Comparison of ENCODE assay signal across 25 mouse cellular contexts in the genomic region with DNA sequence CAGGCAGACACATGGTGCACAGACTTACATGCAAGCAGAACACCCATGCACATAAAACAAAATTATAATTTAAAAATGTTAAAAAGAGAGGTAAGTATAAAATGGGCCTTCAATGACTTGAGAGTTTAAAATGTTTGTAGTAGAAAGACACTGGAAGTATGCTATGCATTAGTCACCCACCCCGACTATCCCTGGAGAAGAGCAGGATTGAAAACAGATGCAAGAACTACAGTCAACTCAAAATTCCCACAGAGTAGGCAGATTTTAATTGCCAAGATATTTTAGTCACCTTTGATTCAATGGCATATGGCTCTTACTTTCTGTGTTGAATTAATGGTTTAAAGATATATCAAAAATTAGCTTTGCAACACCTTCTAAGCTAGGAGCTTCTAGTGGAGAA. TPM values are rescaled to one million over a fixed set of nuclear protein-coding genes. Genes with fewer than 3 reads are reported as not detected.
"Had no signal": no experiment of that assay in that cellular context is flagged by ENCODE, and none has a peak within 500 bp of the region (broad histone marks: within the 10 kb centered on the region; RNA-seq: fewer than 3 reads in every experiment).

No protein-coding gene starts in this region.

- DNase-seq: gastrocnemius, postnatal 25 days; heart, adult 18-20 months; heart, postnatal 10 days; heart, postnatal 4 days; kidney, adult 18-20 months; kidney, adult 9 months; kidney, postnatal 14 days; kidney, postnatal 36 days; layer of hippocampus, adult 9-11 months; layer of hippocampus, postnatal 36 days; left cerebral cortex, postnatal 4 days had no signal

- H3K4me3 ChIP-seq: heart, embryonic 10.5 days; heart, embryonic 12.5 days; hindbrain, embryonic 10.5 days; hindbrain, embryonic 12.5 days; intestine, embryonic 15.5 days; kidney, embryonic 15.5 days; limb, embryonic 13.5 days; limb, embryonic 15.5 days; liver, embryonic 12.5 days had no signal

- H3K4me1 ChIP-seq: heart, embryonic 10.5 days; heart, embryonic 12.5 days; hindbrain, embryonic 10.5 days; hindbrain, embryonic 12.5 days; intestine, embryonic 15.5 days; kidney, embryonic 15.5 days; limb, embryonic 13.5 days; limb, embryonic 15.5 days; liver, embryonic 12.5 days had no signal

- H3K27ac ChIP-seq: heart, embryonic 10.5 days; hindbrain, embryonic 10.5 days; hindbrain, embryonic 12.5 days; hindbrain, embryonic 14.5 days; intestine, embryonic 15.5 days; kidney, embryonic 15.5 days; kidney, postnatal 0 days; limb, embryonic 13.5 days; limb, embryonic 15.5 days; liver, embryonic 12.5 days had no signal

RNA-seq across cellular contexts. Expression of gene Grem2, which starts 39.1 kb away (rescaled TPM):
- total RNA-seq: granulocyte monocyte progenitor cell, adult 5-6 weeks had no signal
- polyA plus RNA-seq: heart, embryonic 14.5 days; inflammation-experienced regulatory T-cells, adult 6 months had no signal
